Mouse (Mus musculus): ENCODE measurements around the gene Dtx3. TPM values are rescaled to one million over a fixed set of nuclear protein-coding genes. Genes with fewer than 3 reads are reported as not detected.
A peak's percentile ranks its signal among the peaks of the same experiment; 100 is the strongest.

The Dtx3 gene
- polyA plus RNA-seq (2012; rRNA removed) = 101 and 132 TPM in 2 replicates

GRCm38 (mm10) chr10:127195328-127196129, at the start of gene Dtx3:
TSS of gene Dtx3 (minus strand) at chr10:127195728.
- peak; percentile 60 for DNase-seq

DNA sequence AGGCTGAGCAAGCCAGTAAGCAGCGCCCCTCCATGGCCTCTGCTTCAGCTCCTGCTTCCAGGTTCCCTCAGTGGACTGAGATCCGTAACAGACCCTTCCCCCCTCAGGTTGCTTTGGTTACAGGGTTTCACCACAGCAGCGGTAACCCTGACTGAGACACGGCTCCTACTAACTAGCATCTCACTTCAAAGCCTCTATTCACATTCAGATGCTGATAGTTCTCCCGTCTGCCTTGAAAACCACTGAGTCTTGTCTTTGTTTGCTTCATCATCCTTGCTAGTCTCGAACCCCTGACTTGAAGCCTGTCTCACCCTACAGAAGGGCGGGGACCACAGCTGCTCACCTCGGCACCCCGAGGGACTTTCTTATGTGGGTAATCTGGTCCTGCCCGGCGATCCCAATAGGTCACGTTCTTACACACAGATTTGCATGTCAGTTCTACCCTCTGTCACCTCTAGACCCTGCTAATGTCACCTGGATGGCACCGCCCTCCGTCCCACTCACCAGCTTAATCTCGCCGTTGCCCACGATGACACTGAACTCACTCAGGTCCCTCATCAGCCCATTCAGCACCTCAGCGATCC, 42.8 kb upstream of the Dtx3 start:
- Histone ChIP-seq H3K36me3 (ENCODE audit: control insufficient read depth, insufficient read depth, low read length) (no peaks in the 10 kb centered on the region), H3K27ac (ENCODE audit: insufficient read depth, low read depth, low read length) (no peak overlapping the region), H3K27me3 (replicated peaks; ENCODE audit: control insufficient read depth, insufficient read depth, low read length) (no peaks in the 10 kb centered on the region), H3K4me3 (ENCODE audit: insufficient read depth, low read depth, low read length) (no peak overlapping the region), H3K4me1 (ENCODE audit: control insufficient read depth, insufficient read depth, low read length) (no peaks in the 10 kb centered on the region)
- TF ChIP-seq CTCF (conservative IDR thresholded peaks at IDR 0.05; ENCODE audit: insufficient read depth, insufficient read length, low read depth, low read length) (no peak), POLR2A (IDR thresholded peaks at IDR 0.05; ENCODE audit: low read depth, low read length) (no peak)
- no peak for DNase-seq
- WGBS = 71% methylated on average over 18 of the region's 18 CpGs

More at GRCm38 (mm10) chr10:127195328-127196129, at the start of gene Dtx3:
- no peaks in the 10 kb centered on the region for H3K27me3 ChIP-seq (replicated peaks; ENCODE audit: control insufficient read depth, insufficient read depth, low read length)
- TF ChIP-seq CTCF (conservative IDR thresholded peaks at IDR 0.05; ENCODE audit: insufficient read depth, insufficient read length, low read depth, low read length) (no peak), POLR2A (IDR thresholded peaks at IDR 0.05; ENCODE audit: low read depth, low read length) (no peak)
- peak within 1 kb of the TSS; percentile 95 for H3K4me3 ChIP-seq (ENCODE audit: insufficient read depth, low read depth, low read length)
- no peaks in the 10 kb centered on the region for H3K36me3 ChIP-seq (ENCODE audit: control insufficient read depth, insufficient read depth, low read length)
- WGBS = under 1% methylated on average over 31 of the region's 47 CpGs
- H3K27ac ChIP-seq (ENCODE audit: insufficient read depth, low read depth, low read length) = peak within 1 kb of the TSS; percentile 91
- peaks cover 18% of the 10 kb centered on the region for H3K4me1 ChIP-seq (ENCODE audit: control insufficient read depth, insufficient read depth, low read length)

DNA sequence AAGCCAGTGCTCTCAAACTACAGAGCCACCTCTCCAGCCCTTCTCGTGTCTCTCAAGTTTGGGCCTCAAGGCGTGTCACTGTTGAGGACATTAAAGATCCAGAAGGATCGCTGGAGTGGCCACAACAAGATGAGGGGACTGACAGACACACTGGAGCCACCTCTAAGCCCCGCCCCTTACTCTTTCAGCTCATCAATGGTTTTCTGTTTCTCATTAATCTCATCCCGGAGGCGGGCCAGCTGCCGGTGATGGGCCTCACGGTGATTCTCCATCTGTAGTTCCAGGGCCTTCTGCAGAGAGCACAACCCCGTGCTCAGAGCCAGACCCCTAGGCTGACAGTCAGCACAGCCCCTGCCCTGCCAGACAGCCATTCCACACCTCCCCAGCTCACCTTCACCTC, 41.0 kb upstream of the Dtx3 start:
- DNase-seq = no peak
- H3K27me3 ChIP-seq (replicated peaks; ENCODE audit: control insufficient read depth, insufficient read depth, low read length) = no peaks in the 10 kb centered on the region
- TF ChIP-seq POLR2A (IDR thresholded peaks at IDR 0.05; ENCODE audit: low read depth, low read length) (no peak), CTCF (conservative IDR thresholded peaks at IDR 0.05; ENCODE audit: insufficient read depth, insufficient read length, low read depth, low read length) (no peak)
- no peak overlapping the region for H3K4me3 ChIP-seq (ENCODE audit: insufficient read depth, low read depth, low read length)
- WGBS = 44% methylated on average over 9 of the region's 9 CpGs
- no peak overlapping the region for H3K27ac ChIP-seq (ENCODE audit: insufficient read depth, low read depth, low read length)
- no peaks in the 10 kb centered on the region for H3K36me3 ChIP-seq (ENCODE audit: control insufficient read depth, insufficient read depth, low read length)
- H3K4me1 ChIP-seq (ENCODE audit: control insufficient read depth, insufficient read depth, low read length) = no peaks in the 10 kb centered on the region

DNA sequence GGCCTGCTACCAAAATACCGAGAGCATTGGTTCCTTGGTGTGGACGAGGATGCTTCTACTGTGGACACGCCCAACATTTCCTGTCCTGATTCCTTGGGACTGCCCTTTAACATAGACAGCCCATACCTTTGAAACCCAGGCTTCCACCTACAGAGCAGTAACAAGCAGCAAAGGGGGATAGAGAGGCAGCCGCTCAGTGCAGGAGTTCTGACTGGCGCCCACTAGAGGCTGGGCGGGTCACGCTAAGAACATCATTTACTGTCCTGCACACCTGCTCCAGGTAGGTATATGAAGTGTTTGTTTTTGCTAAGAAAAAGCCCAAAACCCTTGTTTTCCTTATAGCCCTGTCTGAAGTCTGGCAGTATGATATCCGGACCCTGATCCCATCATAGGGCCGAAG, 37.6 kb upstream of the Dtx3 start:
- 81% methylated on average over 9 of the region's 9 CpGs for WGBS

GRCm38 (mm10) chr10:127231741-127232140, 36.2 kb upstream of the Dtx3 start:
- H3K27ac ChIP-seq (ENCODE audit: insufficient read depth, low read depth, low read length) = no peak overlapping the region
- 72% methylated on average over 14 of the region's 14 CpGs for WGBS
- H3K36me3 ChIP-seq (ENCODE audit: control insufficient read depth, insufficient read depth, low read length) = no peaks in the 10 kb centered on the region
- no peak overlapping the region for H3K4me3 ChIP-seq (ENCODE audit: insufficient read depth, low read depth, low read length)
- no peak for TF ChIP-seq POLR2A (IDR thresholded peaks at IDR 0.05; ENCODE audit: low read depth, low read length)
- TF ChIP-seq CTCF (conservative IDR thresholded peaks at IDR 0.05; ENCODE audit: insufficient read depth, insufficient read length, low read depth, low read length) = no peak
- H3K4me1 ChIP-seq (ENCODE audit: control insufficient read depth, insufficient read depth, low read length) = no peaks in the 10 kb centered on the region
- no peak for DNase-seq
- no peaks in the 10 kb centered on the region for H3K27me3 ChIP-seq (replicated peaks; ENCODE audit: control insufficient read depth, insufficient read depth, low read length)

More for the DNA sequence above, 37.6 kb upstream of the Dtx3 start:
- Histone ChIP-seq H3K4me3 (ENCODE audit: insufficient read depth, low read depth, low read length) (no peak overlapping the region), H3K4me1 (ENCODE audit: control insufficient read depth, insufficient read depth, low read length) (no peaks in the 10 kb centered on the region), H3K36me3 (ENCODE audit: control insufficient read depth, insufficient read depth, low read length) (no peaks in the 10 kb centered on the region), H3K27ac (ENCODE audit: insufficient read depth, low read depth, low read length) (no peak overlapping the region), H3K27me3 (replicated peaks; ENCODE audit: control insufficient read depth, insufficient read depth, low read length) (no peaks in the 10 kb centered on the region)
- no peak for DNase-seq
- TF ChIP-seq CTCF (conservative IDR thresholded peaks at IDR 0.05; ENCODE audit: insufficient read depth, insufficient read length, low read depth, low read length) (peak; percentile 40; the same call in 1 of the 2 replicates), POLR2A (IDR thresholded peaks at IDR 0.05; ENCODE audit: low read depth, low read length) (no peak)

DNA sequence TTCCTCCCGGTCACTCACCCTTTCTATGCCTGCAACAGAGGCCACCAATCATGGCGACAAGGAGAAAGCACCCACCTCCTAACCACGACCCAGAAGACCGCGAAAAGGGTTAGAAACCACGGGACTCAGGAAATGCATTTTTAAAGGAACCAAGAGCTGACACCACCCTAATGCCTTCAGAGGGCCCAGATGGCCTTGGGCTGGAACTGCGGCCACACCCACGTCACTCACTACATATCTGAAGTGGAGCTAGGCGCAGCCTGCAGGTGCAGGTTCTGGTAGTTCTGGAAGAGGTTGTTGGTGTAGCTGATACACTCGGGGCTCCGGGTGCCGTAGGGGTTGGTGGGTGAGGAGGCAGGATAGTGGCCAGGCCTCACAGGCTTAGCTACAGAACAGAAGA, 35.2 kb upstream of the Dtx3 start:
- no peak for TF ChIP-seq CTCF (conservative IDR thresholded peaks at IDR 0.05; ENCODE audit: insufficient read depth, insufficient read length, low read depth, low read length)
- no peak for TF ChIP-seq POLR2A (IDR thresholded peaks at IDR 0.05; ENCODE audit: low read depth, low read length)
- Histone ChIP-seq H3K27me3 (replicated peaks; ENCODE audit: control insufficient read depth, insufficient read depth, low read length) (no peaks in the 10 kb centered on the region), H3K27ac (ENCODE audit: insufficient read depth, low read depth, low read length) (no peak overlapping the region), H3K4me3 (ENCODE audit: insufficient read depth, low read depth, low read length) (no peak overlapping the region), H3K4me1 (ENCODE audit: control insufficient read depth, insufficient read depth, low read length) (no peaks in the 10 kb centered on the region), H3K36me3 (ENCODE audit: control insufficient read depth, insufficient read depth, low read length) (no peaks in the 10 kb centered on the region)
- WGBS = 78% methylated on average over 12 of the region's 12 CpGs
- DNase-seq = no peak

GRCm38 (mm10) chr10:127228897-127229296, 33.4 kb upstream of the Dtx3 start:
- no peaks in the 10 kb centered on the region for H3K4me1 ChIP-seq (ENCODE audit: control insufficient read depth, insufficient read depth, low read length)
- H3K36me3 ChIP-seq (ENCODE audit: control insufficient read depth, insufficient read depth, low read length) = no peaks in the 10 kb centered on the region
- no peaks in the 10 kb centered on the region for H3K27me3 ChIP-seq (replicated peaks; ENCODE audit: control insufficient read depth, insufficient read depth, low read length)
- peak; percentile 75 for DNase-seq
- no peak overlapping the region for H3K27ac ChIP-seq (ENCODE audit: insufficient read depth, low read depth, low read length)
- TF ChIP-seq POLR2A (IDR thresholded peaks at IDR 0.05; ENCODE audit: low read depth, low read length) (no peak), CTCF (conservative IDR thresholded peaks at IDR 0.05; ENCODE audit: insufficient read depth, insufficient read length, low read depth, low read length) (peak; percentile 67)
- WGBS = 18% methylated on average over 4 of the region's 4 CpGs
- H3K4me3 ChIP-seq (ENCODE audit: insufficient read depth, low read depth, low read length) = no peak overlapping the region

Measured in kidney, adult 2 months (tissue).